Mouse (Mus musculus): ENCODE measurements around the gene Nwd1.

- no peak for TF ChIP-seq TAL1 (IDR thresholded peaks at IDR 0.05; ENCODE audit: low read length)
- TF ChIP-seq GATA1 (IDR thresholded peaks at IDR 0.05; ENCODE audit: low read length), result no peak
Measured at GRCm38 (mm10) chr8:72664757-72665156, 18.2 kb downstream of the Nwd1 start.
